Mouse (Mus musculus): ENCODE data around the gene Nmnat3.

GRCm38 (mm10) chr9:98297234-98297936, 10.2 kb downstream of the Nmnat3 start:
- TF ChIP-seq CTCF (IDR thresholded peaks at IDR 0.05; ENCODE audit: extremely low read depth, insufficient read depth, insufficient read length, insufficient replicate concordance) (no peak), POLR2A (IDR thresholded peaks at IDR 0.05; ENCODE audit: low read depth, low read length) (no peak)

All from spleen, adult 2 months (tissue).